Mouse (Mus musculus): ENCODE data around the gene Tub.

GRCm38 (mm10) chr7:108968201-108968600 lies 18.1 kb downstream of the Tub start:
- TF ChIP-seq CTCF (IDR thresholded peaks at IDR 0.05; ENCODE audit: low read depth, low read length) (no peak), EP300 (IDR thresholded peaks at IDR 0.05; ENCODE audit: insufficient read depth, low read depth, low read length) (no peak)
